Mouse (Mus musculus) bone marrow, adult 2 months (tissue): ENCODE data around the gene Wasf3.

Source experiments
- CTCF ChIP-seq: fragments of 200-500 bp; IDR thresholded peaks from 2 replicates; pipeline ENCODE4 v1.5.1; 2011; ENCODE audit warnings: low read length, control low read depth; ENCODE audit not compliant: control insufficient read depth, insufficient read depth
- POLR2A ChIP-seq: fragments of 200-500 bp; IDR thresholded peaks from 2 replicates; pipeline ENCODE4 v1.6.1; 2011; ENCODE audit warnings: low read depth, mild to moderate bottlenecking, control low read depth, low read length, borderline replicate concordance; ENCODE audit not compliant: control insufficient read depth

- TF ChIP-seq CTCF (no peak), POLR2A (no peak)
Measured at GRCm38 (mm10) chr5:146415218-146415617, 30.4 kb downstream of the Wasf3 start.
